Mouse (Mus musculus): ENCODE results near the gene Bnip3. TPM values are rescaled to one million over a fixed set of nuclear protein-coding genes. Genes with fewer than 3 reads are reported as not detected.

The Bnip3 gene
- polyA plus RNA-seq, 1 experiment from 2014 or later: 71.8 TPM

- Histone ChIP-seq H3K27me3 (replicated peaks; ENCODE audit: control insufficient read depth, insufficient read depth, low read length) (no peaks in the 10 kb centered on the region), H3K4me3 (ENCODE audit: low read depth, low read length) (no peak overlapping the region), H3K36me3 (ENCODE audit: control insufficient read depth, insufficient read depth) (peaks cover 20% of the 10 kb centered on the region), H3K27ac (ENCODE audit: low read depth, low read length) (no peak overlapping the region), H3K4me1 (replicated peaks; ENCODE audit: control insufficient read depth, insufficient read depth, low read length) (peaks cover 7% of the 10 kb centered on the region), H3K9me3 (ENCODE audit: control insufficient read depth) (no peaks in the 10 kb centered on the region), H3K4me2 (replicated peaks; ENCODE audit: low read depth) (no peak overlapping the region), H3K9ac (ENCODE audit: low read depth, low read length) (no peak overlapping the region)
- ATAC-seq: no peak
- no peak for TF ChIP-seq CTCF (IDR thresholded peaks at IDR 0.05; ENCODE audit: low read depth)
Observed at GRCm38 (mm10) chr7:138850083-138850482, 59.2 kb downstream of the Bnip3 start.

DNA sequence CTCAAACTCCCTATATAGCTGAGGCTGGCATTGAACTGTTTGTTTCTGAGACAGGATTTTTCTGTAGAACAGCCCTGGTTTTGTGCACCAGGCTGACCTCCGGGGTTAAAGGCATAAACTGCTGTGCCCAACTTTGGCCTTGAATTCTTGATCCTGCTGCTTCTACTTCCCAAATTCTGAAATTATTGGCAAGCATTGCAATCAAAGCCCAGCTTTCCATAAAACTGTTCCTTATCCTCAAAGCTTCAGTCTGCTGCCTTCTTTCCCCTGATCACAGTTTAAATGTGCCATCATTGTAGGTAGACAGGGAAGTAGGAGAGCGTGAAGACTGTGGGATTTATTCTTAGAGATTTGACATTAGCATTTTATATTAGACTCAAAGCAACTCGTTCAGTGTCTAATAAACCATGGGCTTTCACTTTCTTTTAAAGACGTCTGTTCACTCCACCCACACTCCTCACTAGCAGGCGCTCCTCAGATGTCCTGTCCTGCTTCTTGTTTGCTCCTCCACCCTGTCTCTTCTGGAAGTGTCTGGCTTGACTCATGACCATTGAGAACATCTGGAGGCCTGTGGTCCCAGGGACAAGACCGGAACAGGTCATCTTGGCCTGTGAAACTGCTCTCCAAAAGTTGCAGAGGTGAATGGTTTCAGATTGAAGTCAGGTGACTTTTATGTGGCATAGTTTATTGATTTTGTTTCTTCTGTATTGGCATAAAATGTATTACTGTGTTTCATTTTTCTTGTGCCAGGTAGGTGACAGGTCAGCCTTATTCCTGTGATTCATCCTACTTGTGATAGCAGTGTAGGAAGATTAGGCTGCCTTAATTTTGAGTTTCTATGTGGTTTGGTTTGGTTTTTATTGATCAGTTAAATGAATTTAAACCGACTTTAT, 61.0 kb downstream of the Bnip3 start:
- H3K9ac ChIP-seq (ENCODE audit: low read depth, low read length): peak overlapping the region; percentile 13; the same call in 1 of the 2 replicates
- H3K4me3 ChIP-seq (ENCODE audit: low read depth, low read length): peak overlapping the region; percentile 98; the same call in 1 of the 2 replicates

GRCm38 (mm10) chr7:138847316-138848027, 61.8 kb downstream of the Bnip3 start:
- Histone ChIP-seq H3K4me1 (replicated peaks; ENCODE audit: control insufficient read depth, insufficient read depth, low read length) (peaks cover 14% of the 10 kb centered on the region), H3K9ac (ENCODE audit: low read depth, low read length) (peak overlapping the region; percentile 96), H3K4me3 (ENCODE audit: low read depth, low read length) (peak overlapping the region; percentile 98), H3K36me3 (ENCODE audit: control insufficient read depth, insufficient read depth) (0 out of 2 replicates have a peak, but pooled peaks cover 10% of the 10 kb centered on the region), H3K27me3 (replicated peaks; ENCODE audit: control insufficient read depth, insufficient read depth, low read length) (no peaks in the 10 kb centered on the region), H3K9me3 (ENCODE audit: control insufficient read depth) (no peaks in the 10 kb centered on the region), H3K27ac (ENCODE audit: low read depth, low read length) (0 out of 2 replicates have a peak overlapping the region, but pooled peaks have one; percentile 28), H3K4me2 (replicated peaks; ENCODE audit: low read depth) (peak overlapping the region; percentile 86)
- 27% methylated on average over 13 of the region's 13 CpGs for whole genome bisulfite sequencing
- TF ChIP-seq CTCF (IDR thresholded peaks at IDR 0.05; ENCODE audit: low read depth): no peak
- ATAC-seq: no peak

More for the DNA sequence above, 61.0 kb downstream of the Bnip3 start:
- H3K9me3 ChIP-seq (ENCODE audit: control insufficient read depth): no peaks in the 10 kb centered on the region
- TF ChIP-seq CTCF (IDR thresholded peaks at IDR 0.05; ENCODE audit: low read depth): no peak
- no peaks in the 10 kb centered on the region for H3K27me3 ChIP-seq (replicated peaks; ENCODE audit: control insufficient read depth, insufficient read depth, low read length)
- ATAC-seq: no peak
- H3K4me1 ChIP-seq (replicated peaks; ENCODE audit: control insufficient read depth, insufficient read depth, low read length): peaks cover 14% of the 10 kb centered on the region
- peak overlapping the region; percentile 50; the same call in 1 of the 2 replicates for H3K27ac ChIP-seq (ENCODE audit: low read depth, low read length)
- H3K36me3 ChIP-seq (ENCODE audit: control insufficient read depth, insufficient read depth): peaks cover 16% of the 10 kb centered on the region; the same call in 1 of the 2 replicates
- WGBS: 59% methylated on average over 7 of the region's 7 CpGs
- peak overlapping the region; percentile 86 for H3K4me2 ChIP-seq (replicated peaks; ENCODE audit: low read depth)

DNA sequence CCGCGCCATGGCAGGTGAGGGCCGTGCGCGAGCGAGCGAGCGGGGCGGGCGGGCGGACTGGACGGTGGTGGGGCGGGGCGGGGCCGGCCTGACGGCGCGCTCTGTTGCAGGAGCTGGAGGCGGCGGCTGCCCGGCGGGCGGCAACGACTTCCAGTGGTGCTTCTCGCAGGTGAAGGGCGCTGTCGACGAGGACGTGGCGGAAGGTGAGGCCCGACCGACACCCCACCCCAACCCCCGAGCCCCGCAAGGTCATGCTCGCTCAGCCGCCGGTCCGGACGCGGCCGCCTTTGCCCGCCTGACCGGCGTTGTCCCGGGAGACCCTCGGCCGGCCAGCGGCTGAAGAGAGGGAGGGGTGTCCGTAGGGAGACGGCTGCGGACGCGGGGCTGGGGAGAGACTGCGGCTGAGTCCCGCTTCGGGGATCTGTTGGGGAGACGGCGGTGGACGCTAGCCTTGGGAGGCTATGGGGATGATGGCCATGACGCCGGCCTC, 62.8 kb downstream of the Bnip3 start:
- H3K9me3 ChIP-seq (ENCODE audit: control insufficient read depth): no peaks in the 10 kb centered on the region
- H3K27ac ChIP-seq (ENCODE audit: low read depth, low read length): peak overlapping the region; percentile 98
- under 1% methylated on average over 49 of the region's 61 CpGs for WGBS
- no peaks in the 10 kb centered on the region for H3K27me3 ChIP-seq (replicated peaks; ENCODE audit: control insufficient read depth, insufficient read depth, low read length)
- TF ChIP-seq CTCF (IDR thresholded peaks at IDR 0.05; ENCODE audit: low read depth): no peak
- peak overlapping the region; percentile 96 for H3K9ac ChIP-seq (ENCODE audit: low read depth, low read length)
- 0 out of 2 replicates have a peak, but pooled peaks cover 10% of the 10 kb centered on the region for H3K36me3 ChIP-seq (ENCODE audit: control insufficient read depth, insufficient read depth)
- H3K4me1 ChIP-seq (replicated peaks; ENCODE audit: control insufficient read depth, insufficient read depth, low read length): peaks cover 14% of the 10 kb centered on the region
- peak; percentile 78 for ATAC-seq
- H3K4me3 ChIP-seq (ENCODE audit: low read depth, low read length): peak overlapping the region; percentile 98
- peak overlapping the region; percentile 86 for H3K4me2 ChIP-seq (replicated peaks; ENCODE audit: low read depth)

GRCm38 (mm10) chr7:138845544-138846391, 63.6 kb downstream of the Bnip3 start, which contains the start of the genes Ppp2r2d and Mapk1ip1:
TSS of gene Ppp2r2d (plus strand) at chr7:138846079.
TSS of gene Mapk1ip1 (minus strand) at chr7:138846273.
- 0 out of 2 replicates have a peak, but pooled peaks cover 10% of the 10 kb centered on the region for H3K36me3 ChIP-seq (ENCODE audit: control insufficient read depth, insufficient read depth)
- peak within 1 kb of the TSS; percentile 86 for H3K4me2 ChIP-seq (replicated peaks; ENCODE audit: low read depth)
- no peaks in the 10 kb centered on the region for H3K27me3 ChIP-seq (replicated peaks; ENCODE audit: control insufficient read depth, insufficient read depth, low read length)
- peak within 1 kb of the TSS; percentile 98 for H3K27ac ChIP-seq (ENCODE audit: low read depth, low read length)
- no peaks in the 10 kb centered on the region for H3K9me3 ChIP-seq (ENCODE audit: control insufficient read depth)
- peak within 1 kb of the TSS; percentile 98 for H3K4me3 ChIP-seq (ENCODE audit: low read depth, low read length)
- peak within 1 kb of the TSS; percentile 96 for H3K9ac ChIP-seq (ENCODE audit: low read depth, low read length)
- WGBS: under 1% methylated on average over 51 of the region's 51 CpGs
- ATAC-seq: peak; percentile 94
- H3K4me1 ChIP-seq (replicated peaks; ENCODE audit: control insufficient read depth, insufficient read depth, low read length): peaks cover 14% of the 10 kb centered on the region
- TF ChIP-seq CTCF (IDR thresholded peaks at IDR 0.05; ENCODE audit: low read depth): peak; percentile 85

Data from intestine, postnatal 0 days (tissue).